Mouse (Mus musculus): ENCODE measurements around the gene Cacng2.

Cacng2 gene

DNA sequence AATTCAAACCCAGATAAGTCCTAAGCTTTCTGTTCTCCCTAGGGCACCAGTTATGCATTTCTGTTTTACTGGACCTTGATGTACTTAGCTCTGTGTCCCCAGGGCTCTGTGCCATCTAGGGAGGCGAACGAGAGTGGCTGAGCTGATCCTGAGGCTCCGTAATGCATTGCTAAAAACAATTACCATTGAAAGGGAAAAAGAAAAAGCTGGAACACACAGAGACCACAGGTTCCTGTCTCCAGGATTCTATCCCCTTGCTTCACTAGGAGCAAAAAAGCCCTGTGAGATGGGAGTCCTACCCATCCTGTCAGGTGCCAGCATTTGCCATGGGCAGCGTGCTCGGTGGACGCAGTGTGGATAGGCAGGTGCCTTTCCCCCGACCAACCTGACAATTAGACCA is 38.4 kb downstream of the Cacng2 start:
- no peak for DNase-seq

DNA sequence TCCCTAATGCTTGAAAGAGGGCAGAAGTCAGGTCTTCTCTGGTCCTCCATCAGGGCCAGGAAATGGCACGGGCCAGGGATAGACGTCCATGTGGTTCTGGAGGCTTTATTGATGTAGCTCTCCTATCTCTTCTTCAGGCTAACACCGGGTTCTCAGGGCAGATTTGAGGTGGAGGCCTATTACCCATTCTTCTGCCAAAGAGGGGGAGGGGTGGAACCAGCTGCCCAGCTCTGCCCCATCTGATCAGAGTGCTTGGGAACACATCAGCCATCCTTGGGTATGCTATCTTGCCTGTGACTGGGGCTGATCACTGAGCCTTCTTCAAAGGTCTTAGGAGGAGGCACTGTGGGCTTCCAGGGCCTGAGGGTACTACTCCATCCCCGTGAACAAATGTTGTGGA is 39.5 kb downstream of the Cacng2 start:
- peak; percentile 62 to 71 for DNase-seq

DNA sequence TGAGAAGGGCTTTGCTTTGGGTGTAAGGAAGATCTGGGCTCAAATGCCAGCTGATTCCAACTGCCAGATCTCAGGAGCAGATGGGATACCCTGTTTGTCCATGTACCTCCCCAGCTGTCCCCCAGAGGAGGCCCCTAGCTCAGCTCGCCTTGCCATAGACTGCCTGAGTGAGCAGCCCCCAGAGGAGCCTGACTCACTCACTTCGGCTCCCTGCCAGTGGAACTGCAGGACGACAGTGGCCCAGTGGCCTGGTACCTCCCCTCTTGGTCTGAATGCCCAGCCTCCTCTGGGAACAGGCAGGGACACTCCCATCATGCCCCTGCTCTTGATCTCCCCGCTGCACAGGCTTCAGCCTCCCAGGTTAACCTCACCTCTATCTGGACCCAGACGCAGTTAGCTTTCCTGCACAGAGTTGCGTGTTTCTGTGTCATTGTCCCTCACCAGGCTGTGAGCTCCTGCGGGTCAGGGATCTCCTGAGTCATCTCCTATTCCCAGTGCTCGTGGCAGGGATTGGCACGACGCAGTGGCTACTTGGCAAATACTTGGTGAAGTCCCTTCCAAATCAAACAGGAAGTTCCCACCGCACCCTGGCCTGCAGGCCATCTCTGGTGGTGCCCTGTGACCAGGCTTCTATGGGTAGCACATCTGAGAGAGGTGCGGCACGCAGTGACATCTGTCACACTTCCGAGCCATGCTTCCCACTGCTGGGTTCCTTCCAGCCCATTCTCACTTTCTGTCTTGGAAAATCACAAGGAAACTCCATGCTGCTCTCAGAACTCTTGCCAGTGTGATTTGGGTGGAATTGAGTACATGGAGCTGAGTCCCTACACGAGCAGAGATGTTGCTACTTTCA is 40.8 kb downstream of the Cacng2 start:
- peak; percentile 82 to 89 for DNase-seq

DNA sequence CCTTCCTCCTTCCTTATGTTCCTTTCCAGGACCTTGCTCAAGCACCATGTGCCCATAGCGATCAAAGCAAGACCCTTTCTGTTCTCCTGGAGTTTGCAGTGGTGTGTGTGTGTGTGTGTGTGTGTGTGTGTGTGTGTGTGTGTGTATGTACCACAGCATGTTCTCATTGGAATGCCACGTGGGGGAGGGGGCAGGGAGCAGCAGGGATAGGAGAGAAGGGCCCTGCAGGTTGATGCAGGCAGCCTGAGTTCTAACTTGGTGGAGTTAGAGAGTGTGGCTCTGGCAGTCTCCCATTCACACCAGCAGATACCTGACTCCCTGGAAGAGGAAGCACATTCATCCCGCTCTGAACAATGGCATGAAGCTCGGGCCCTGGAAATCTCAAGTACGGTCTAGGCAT is 41.6 kb downstream of the Cacng2 start:
- DNase-seq: peak; percentile 51

DNA sequence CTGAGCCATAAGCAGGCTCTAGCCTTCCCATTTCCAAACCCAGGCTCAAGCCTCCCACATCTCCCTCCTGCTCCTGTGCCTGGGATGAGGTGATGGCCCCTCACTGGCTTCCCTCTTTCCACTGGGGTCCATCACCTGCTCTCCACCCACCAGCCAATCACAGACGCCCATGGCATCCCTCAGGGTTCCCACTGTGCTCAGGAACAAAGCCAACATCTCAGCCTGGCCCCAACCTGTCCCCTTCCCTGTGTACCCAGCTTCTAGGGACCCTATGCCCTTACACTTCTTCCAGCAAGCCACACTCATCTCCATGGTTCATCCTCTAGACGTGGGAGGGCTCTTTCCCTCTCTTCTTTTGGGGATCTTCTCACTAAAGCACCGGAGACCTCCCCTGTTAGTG is 43.9 kb downstream of the Cacng2 start:
- peak; percentile 66 to 70 for DNase-seq

DNA sequence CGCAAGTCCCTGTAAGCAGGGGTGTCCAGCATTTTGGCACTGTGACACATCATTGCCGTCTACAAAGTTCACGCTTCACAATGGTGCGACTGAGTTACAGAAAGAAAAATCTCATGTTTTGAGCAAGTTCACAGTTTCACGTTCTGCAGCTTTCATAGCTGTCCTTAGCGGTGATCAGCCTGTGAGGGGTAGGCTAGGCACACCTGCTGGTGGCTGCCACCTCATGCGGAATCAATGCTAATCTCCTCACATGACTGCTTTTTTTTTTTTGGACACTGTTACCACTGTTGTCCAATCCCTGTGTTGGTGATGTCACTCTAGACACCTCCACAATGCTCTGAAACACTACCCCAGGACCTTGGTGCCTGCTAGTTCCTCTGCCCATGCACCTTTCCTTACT is 46.7 kb downstream of the Cacng2 start:
- DNase-seq: peak; percentile 51 to 52

DNA sequence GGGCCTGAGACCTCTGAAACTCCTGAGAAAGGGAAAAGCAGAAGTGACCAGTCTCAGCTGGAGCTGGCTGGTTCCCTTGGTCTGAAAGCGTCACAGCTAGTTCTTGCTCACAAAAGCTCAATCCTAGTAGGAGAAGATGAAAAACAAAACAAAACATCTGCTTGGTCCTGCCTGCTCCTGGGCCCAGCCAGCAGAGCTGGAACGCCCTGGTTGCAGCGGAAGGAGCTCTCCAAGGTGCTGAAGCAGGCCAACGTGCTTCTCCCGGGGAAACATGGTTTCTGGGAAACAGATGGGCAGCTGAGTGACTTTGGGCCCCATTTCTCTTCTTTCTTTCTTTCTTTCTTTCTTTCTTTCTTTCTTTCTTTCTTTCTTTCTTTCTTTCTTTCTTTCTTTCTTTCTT is 53.4 kb downstream of the Cacng2 start:
- DNase-seq: peak in 1 of 2 experiments; percentile 55

DNA sequence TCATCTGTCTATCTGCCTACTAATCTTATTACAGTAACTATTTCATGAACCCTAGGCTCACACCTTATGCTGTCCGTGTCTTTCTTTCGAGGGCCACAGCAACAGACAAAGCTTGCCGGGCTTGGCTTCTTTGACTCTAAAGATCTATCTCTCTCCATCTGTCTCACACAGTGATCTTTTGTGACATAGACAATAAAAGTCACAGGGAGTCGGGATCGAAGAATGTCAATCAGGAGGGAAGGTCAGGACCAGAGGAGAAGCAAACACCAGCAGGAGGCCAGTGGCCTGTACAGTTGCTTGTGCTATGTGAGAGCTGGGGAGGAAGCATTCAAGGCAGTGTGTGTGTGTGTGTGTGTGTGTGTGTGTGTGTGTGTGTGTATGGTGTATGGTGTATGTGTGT is 54.3 kb downstream of the Cacng2 start:
- no peak for DNase-seq

DNA sequence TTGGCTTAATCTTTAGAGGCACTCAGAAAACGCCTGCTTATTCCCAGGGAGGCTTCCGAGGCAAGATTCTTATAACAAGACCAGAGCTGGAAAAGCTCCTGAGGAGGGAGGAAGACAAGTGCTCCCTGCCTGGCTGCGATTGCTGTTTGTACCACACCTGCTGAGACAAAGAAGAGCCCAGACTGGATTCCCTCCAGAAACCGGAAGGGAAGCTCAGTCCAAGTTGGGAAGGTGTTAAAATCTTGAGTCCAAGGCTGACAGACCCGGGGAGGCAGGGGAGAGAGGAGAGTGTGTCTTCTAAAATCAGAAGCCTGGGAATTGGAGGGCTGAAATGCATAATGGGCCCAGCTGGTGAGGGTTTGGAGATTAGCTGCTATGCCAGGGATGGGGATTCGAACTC is 55.5 kb downstream of the Cacng2 start:
- DNase-seq: peak; percentile 75 to 77

DNA sequence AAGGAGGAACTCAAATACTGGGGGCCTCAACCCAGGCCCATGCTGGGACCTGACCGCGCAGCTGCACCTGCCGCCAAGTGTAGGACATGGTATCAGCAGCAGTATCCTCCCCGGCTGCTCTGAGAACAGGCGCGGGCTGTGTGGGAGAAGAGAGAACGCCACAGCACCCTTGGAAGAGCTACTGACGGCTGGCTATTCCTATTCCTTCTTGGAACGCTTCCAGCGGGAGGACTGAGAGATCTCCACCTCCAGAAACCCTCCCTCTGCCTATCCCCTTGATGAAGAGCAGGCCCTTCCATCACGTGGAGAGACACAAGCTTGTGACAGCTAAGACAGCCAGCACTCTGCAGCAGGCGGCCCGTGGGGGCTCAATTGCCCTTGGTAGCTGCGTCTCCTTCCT is 57.4 kb downstream of the Cacng2 start:
- peak; percentile 65 to 67 for DNase-seq

DNA sequence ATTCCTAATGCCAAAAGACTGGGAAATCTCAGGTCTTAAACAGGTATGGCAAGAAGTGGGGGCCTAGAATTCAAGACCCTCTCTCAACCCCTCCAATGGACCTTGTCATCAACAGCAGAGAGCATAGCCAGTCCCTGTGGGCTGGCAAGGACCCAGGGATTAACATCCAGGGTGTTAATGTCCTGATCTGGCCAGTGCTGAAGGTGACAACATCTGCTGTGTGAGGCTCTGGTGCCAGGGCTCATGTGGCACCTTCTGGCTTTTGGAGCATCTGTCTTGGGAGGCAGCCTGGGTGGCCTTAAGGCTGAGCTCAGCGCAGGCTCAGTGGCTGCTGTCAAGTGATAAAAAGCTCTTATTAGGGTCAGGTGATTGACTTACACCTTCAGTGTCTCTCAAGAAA is 62.9 kb downstream of the Cacng2 start:
- peak; percentile 72 to 80 for DNase-seq

DNA sequence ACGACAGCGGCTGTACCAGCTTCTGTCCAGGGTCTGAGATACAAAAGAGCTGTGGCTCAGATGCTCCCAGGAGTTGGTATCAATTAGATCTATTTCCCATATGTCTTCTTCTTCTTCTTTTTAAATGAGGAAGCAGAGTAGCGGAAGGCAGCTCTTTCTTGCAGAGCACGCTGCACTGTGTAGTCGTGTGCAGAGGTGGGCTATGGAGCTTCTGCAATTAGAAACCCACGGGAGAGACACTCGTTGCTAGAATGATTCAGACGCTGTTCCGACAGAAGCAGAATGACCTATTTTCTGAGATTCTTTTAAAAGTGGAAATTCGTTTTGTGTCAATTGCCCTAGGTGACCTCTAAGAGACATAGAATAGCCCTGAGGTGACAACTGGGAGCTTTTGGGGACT is 69.1 kb downstream of the Cacng2 start:
- no peak for DNase-seq

DNA sequence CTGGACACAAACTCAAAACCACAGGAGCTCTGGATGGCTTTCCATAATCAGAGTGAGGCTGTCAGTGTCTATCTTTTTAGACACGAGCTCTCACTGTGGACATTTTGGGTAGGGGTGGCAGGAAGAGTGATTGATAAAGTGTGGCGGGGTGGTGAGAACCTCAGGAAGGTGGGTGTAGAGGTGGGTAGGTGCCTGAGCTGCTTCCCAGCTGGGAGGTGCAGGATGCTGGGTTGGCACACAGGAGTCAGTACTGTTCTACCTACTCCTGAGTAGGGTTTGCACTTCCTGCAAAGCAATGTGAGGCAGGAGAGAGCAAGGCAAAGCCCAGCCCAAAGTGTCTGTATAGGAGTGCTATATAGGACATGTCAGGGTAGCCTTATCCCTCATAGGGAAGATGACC is 69.9 kb downstream of the Cacng2 start:
- no peak for DNase-seq

DNA sequence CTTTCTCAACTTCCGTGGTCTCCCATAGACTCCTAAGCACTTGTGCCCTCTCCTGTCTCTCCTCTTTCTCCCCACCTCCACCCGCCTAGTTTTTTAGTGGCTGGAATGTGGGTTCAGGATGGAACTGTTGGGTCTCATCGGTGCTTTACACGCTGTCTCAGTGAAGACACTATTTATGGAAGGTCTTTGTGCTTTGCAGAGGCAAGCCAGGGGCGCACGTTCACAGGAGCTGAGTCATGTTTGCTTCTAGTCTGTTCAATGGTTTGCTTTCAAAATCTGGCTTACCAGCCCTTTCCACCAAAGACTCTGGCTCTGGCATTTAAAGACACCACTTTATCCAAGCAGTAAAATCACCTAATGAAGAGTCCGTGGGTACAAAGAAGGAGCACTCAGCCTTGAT is 74.0 kb downstream of the Cacng2 start:
- DNase-seq: no peak

DNA sequence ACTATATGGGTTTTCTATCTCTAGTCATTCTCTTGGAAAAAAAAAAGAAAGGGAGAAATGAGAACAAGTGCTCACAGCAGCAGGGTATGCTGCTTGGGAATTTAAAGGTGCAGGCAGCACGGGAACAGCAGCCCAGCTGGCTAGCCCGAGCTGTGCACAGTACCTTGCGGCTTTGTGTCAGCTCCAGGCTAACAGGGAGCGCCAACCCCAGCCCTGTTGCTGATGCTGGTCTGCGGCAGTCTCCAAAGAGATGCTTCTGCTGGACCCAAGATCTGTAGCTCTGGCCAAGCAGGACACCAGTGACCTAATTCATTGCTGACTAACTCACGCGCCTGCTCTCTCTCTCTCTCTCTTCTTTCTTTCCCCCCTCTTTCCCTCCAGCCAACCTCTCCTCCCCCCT is 74.5 kb downstream of the Cacng2 start:
- DNase-seq: no peak

DNA sequence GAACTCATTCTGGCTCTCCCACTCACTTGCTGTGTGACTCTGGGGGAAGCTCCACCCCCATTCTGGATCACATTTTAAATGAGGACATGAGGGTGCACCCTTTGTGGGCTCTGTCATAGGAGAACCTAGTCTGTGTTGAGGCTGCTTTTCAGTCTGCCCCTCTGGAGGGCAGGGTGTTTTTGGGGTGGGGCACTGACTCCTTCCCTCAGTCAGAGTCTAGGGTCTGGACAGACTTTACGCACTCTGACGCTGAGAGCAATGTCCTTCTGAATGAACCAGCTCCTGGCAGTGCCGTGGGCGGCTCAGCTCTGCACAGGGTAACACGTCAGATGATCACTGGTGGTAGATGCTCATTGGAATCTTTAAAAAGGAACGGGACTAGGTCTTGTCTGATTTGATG is 75.0 kb downstream of the Cacng2 start:
- DNase-seq: no peak

DNA sequence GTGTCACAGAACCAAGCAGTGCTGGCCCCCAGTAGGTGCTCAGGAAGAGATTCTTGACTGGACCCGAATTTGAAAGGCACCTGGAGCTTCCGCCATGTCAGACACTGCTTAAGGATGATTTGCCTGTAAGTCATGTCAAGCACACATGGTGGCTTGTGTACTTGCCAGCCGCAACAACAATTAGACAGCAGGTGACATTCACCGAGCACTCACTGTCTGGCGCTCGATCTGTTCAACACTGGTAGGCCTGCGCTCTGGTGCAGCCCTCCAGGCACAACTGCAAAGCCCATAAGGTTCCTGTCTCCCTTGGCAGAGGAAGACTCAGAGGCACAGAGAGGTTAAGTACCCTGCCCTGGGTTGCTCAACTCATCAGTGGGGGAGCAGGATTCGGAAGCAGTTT is 77.1 kb downstream of the Cacng2 start:
- DNase-seq: peak in 1 of 2 experiments; percentile 51

DNA sequence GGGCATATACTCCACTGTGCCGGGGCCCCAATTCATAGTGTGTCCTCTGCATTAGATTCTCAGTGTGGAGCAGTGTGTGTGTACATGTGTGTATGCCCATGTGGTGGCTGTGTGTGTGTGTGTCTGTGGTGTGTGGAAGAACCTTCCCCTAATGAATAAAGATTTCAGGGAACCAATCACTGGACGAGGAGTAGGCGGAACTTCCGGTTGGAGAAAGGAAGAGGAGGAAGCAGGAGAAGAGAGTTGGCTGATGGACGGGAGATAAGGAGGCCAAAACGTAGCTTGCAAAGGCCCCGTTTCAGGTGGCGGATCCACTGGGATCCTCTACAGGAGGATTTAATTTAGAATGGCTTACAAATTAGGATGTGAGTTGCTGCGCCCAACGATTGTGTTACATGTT is 82.2 kb downstream of the Cacng2 start:
- DNase-seq: no peak

DNA sequence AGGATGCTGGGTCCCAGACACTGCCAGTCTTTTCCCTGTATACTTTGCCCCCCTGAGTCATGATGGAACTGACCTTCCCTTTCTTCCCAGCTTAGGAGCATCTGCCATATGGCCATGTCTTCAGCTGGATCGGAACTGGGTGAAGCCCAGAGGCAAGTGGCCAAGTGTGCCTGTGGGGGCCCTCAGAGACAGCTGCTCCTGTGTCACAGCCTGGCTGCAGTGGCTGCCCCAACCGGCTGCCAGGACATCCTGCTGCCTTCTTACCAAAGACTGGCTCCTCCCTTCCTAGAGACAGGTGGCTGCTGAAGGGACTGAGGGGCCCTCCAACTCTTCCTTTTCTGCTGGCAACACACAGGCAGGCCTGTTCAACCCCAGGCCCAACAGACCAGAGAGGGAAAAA is 83.2 kb downstream of the Cacng2 start:
- DNase-seq: peak; percentile 97 to 98

DNA sequence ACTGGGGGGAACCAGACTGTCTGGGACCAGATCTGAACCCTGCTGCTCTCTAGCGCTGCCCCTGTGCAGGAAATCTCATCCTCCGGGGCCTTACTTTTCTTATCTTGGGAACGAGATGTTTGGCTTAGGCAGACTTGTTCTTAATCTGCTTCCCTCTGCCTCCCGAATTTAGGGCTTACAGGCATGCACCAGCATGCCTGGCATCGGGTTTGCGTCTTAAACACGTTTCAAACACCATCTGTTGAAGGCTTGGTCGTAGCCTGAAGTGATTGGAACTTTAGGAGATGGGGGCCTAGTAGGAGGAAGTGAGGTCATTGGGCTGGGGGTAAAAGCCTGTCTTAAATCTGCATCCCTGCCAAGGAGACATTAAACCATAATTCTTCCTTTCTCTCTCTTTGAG is 89.9 kb downstream of the Cacng2 start:
- no peak for DNase-seq

DNA sequence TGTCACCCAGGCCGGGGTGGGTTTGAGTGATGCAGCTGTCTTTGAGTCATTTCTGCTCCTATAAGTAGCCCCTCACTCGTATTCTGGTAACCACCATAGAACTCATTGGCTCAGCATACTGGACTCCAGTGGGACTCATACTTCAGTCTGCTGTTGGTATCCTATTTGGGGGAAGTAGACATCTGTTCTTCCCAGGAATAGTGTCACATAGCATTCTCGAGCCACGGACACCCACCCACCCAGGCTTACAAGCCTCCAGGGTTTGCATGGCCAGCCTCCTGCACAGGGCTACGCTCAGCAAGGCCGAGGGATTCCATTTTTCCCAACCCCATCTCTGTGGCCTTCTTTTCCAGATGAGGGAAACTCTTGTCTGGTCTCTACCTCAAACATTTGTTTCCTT is 93.3 kb downstream of the Cacng2 start:
- no peak for DNase-seq

DNA sequence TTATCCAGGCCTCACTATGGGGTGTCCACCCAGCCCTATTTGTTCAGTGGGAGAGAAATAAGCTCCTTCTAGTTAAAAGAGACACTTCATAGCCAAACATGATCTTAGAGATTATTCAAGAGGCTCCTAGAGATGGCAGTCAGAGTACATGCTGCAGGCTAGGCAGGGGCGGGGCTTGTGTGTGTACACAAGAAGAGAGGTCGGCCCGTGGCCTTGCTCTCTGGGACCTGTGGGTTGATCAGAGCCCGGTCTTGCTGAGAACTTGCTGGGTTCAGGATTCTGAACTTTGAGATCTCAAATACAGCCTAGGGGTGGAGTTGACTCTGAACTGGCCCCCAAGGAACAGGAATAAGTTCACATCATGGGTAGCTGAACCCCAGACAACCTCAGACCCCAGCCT is 95.6 kb downstream of the Cacng2 start:
- no peak for DNase-seq

DNA sequence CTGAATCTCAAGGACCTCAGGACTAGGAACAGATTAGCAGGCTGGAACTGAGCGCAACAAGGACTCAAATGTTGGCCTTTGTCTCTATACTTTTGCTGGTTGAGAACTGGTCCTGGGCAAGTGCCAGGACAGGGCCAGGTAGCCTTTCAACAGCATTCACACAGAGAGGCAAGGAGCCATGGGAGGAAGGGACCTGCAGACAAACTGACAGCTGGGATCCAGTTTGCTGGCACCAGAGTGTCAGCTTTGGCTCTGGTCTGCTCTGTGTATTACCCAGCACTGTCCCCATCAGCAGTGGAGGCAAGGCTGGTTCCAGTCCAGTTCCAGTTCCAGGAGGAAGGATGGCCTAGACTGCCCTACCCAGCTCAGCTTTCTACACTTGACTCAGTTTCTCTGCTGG is 105.8 kb downstream of the Cacng2 start:
- DNase-seq: peak; percentile 63 to 71

DNA sequence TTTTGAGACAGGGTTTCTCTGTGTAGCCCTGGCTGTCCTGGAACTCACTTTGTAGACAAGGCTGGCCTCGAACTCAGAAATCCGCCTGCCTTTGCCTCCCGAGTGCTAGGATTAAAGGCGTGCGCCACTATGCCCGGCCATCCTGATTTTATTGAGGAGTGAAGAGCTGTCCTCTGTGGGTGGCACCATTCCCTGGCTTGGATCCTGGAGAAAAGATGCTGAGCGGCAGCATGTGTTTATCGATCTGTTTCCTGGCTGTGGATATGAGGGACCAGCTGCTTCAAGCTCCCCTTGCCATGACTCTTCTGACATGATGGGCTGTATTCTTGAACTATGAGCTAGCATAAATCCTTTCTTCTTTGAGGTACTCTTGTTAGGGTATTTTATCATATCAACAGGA is 111.6 kb downstream of the Cacng2 start:
- peak; percentile 60 to 68 for DNase-seq

DNA sequence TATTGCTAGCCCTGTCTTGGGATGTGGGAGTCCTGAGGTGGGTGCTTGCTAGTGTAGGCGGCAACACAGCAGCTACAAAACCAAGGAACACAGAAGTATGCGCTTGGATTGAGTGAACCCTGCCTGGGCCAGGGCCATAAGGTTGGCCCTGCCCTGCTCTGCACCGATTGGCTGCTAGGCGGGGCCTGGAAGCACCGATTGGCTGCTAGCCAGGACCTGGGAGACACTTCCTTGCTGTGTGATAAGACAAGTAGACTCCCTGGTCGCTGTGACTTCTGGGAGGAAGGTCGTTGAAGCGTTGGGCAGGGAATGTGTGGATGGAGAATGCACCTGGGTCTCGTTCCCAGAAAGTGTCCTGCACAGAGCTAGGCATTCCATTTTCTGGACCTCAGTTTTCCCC is 115.9 kb downstream of the Cacng2 start:
- DNase-seq: peak; percentile 73 to 78
